Mouse (Mus musculus) colon, adult 2 months (tissue): ENCODE results near the gene Cic. TPM values are rescaled to one million over a fixed set of nuclear protein-coding genes. Genes with fewer than 3 reads are reported as not detected.

Source experiments
- polyA plus RNA-seq: library from polyadenylated mRNA; depleted of rRNA; stranded (reverse); fragments of >200 nt; gene quantifications from 2 replicates; pipeline ENCODE4 v1.2.3, GENCODE M21; 2012; rRNA removed

Gene Cic
- polyA plus RNA-seq: 59.1 and 73.7 TPM in 2 replicates

GRCm38 (mm10) chr7:25267301-25267750, at the start of gene Cic:
TSS of gene Cic (plus strand) at chr7:25267704.

GRCm38 (mm10) chr7:25220457-25221101, 46.9 kb upstream of the Cic start, which contains the start of gene Dedd2:
TSS of gene Dedd2 (minus strand) at chr7:25220615.

GRCm38 (mm10) chr7:25221102-25221883, 46.2 kb upstream of the Cic start, which contains the start of gene Zfp526:
TSS of gene Zfp526 (plus strand) at chr7:25221425.

GRCm38 (mm10) chr7:25237249-25238014, 30.1 kb upstream of the Cic start, which contains the start of gene Gsk3a:
TSS of gene Gsk3a (minus strand) at chr7:25237851.

GRCm38 (mm10) chr7:25250141-25250972, 17.1 kb upstream of the Cic start, which contains the start of gene Erf:
TSS of gene Erf (minus strand) at chr7:25250761.

GRCm38 (mm10) chr7:25297454-25298325, 30.2 kb downstream of the Cic start, which contains the start of gene Pafah1b3:
TSS of gene Pafah1b3 (minus strand) at chr7:25297986.

GRCm38 (mm10) chr7:25301063-25301462, 33.6 kb downstream of the Cic start, which contains the start of gene Prr19:
TSS of gene Prr19 (plus strand) at chr7:25301411.

GRCm38 (mm10) chr7:25305956-25306613, 38.6 kb downstream of the Cic start, which contains the start of gene Tmem145:
TSS of gene Tmem145 (plus strand) at chr7:25306106.

GRCm38 (mm10) chr7:25316532-25317445, 49.3 kb downstream of the Cic start, which contains the start of gene Megf8:
TSS of gene Megf8 (plus strand) at chr7:25317164.

Other genes with a start within 250 kb of the Cic start
- gene Grik5, start 195.4 kb upstream of the Cic start, polyA plus RNA-seq: 30.4 and 31.0 TPM in 2 replicates
- 45.3 and 46.0 TPM in 2 replicates for gene Zfp574, start 195.1 kb upstream of the Cic start, polyA plus RNA-seq
- 2.7 and 3.4 TPM in 2 replicates for gene Pou2f2, start 88.0 kb upstream of the Cic start, polyA plus RNA-seq
- 83.3 and 98.6 TPM in 2 replicates for gene Dedd2, start 47.1 kb upstream of the Cic start, polyA plus RNA-seq
- gene Zfp526, start 46.3 kb upstream of the Cic start, polyA plus RNA-seq: 13.4 and 14.1 TPM in 2 replicates
- 120 and 151 TPM in 2 replicates for gene Gsk3a, start 29.9 kb upstream of the Cic start, polyA plus RNA-seq
- 42.5 and 52.2 TPM in 2 replicates for gene Erf, start 16.9 kb upstream of the Cic start, polyA plus RNA-seq
- gene Pafah1b3, start 30.3 kb downstream of the Cic start, polyA plus RNA-seq: 223 and 250 TPM in 2 replicates
- gene Prr19, start 33.7 kb downstream of the Cic start, polyA plus RNA-seq: not detected in 2 replicates
- gene Tmem145, start 38.4 kb downstream of the Cic start, polyA plus RNA-seq: 0.59 and 0.71 TPM in 2 replicates
- gene Megf8, start 49.5 kb downstream of the Cic start, polyA plus RNA-seq: 41.9 and 44.2 TPM in 2 replicates
- 0.77 TPM in 1 of 2 replicates, not detected in the other for gene Cnfn, start 102.0 kb downstream of the Cic start, polyA plus RNA-seq
- gene Lipe, start 131.0 kb downstream of the Cic start, polyA plus RNA-seq: 26.7 and 33.9 TPM in 2 replicates
- not detected in 2 replicates for gene Cxcl17, start 145.2 kb downstream of the Cic start, polyA plus RNA-seq
- gene Ceacam1, start 209.9 kb downstream of the Cic start, polyA plus RNA-seq: 822 and 1,160 TPM in 2 replicates